8 mouse cellular contexts compared by ENCODE assay signal in the genomic region with DNA sequence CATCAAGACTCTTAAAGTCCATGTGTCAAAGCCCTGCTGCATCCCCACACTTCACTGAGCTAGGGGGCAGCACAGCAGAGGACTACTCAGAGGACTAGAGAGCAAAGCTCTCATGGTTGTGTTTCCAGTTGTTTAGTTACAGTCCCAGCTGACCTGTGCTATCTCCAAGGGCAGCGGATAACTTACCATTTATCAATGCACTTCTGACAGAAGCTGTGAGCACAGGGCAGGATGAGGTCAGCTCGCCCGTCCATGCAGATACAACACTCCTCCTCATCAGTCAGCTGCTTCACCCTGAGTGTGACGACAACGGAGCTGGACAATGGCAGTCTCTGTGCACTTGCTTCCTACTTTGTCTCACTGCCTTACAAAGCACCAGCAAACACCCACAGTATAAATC. TPM values are rescaled to one million over a fixed set of nuclear protein-coding genes. Genes with fewer than 3 reads are reported as not detected.
DNase-seq lines count a peak whose midpoint lies in the region; ATAC-seq and TF ChIP-seq lines count a peak whose summit lies in the region.

No protein-coding gene starts in this region.

- TF ChIP-seq POLR2A in cortical plate, adult 2 months (IDR thresholded peaks at IDR 0.05; ENCODE audit: extremely low read depth, insufficient read depth, low read length), result no peak

- H3K4me3 ChIP-seq in layer of hippocampus, adult 2 months, result no peak overlapping the region
- no peak overlapping the region for H3K4me3 ChIP-seq in cortical plate, adult 2 months (ENCODE audit: insufficient read depth, low read length)
- H3K4me3 ChIP-seq in limb, embryonic 15.5 days, result no peak overlapping the region
- H3K4me3 ChIP-seq in forebrain, embryonic 11.5 days (ENCODE audit: low read depth, low read length), result no peak overlapping the region

- no peaks in the 10 kb centered on the region for H3K27me3 ChIP-seq in limb, embryonic 15.5 days
- no peaks in the 10 kb centered on the region for H3K27me3 ChIP-seq in forebrain, embryonic 11.5 days (ENCODE audit: control insufficient read depth, insufficient read depth, low read length)

- H3K4me1 ChIP-seq in cortical plate, adult 2 months (ENCODE audit: control insufficient read depth, insufficient read depth, low read length), result peaks cover 7% of the 10 kb centered on the region
- peaks cover 34% of the 10 kb centered on the region for H3K4me1 ChIP-seq in limb, embryonic 15.5 days
- H3K4me1 ChIP-seq in forebrain, embryonic 11.5 days (replicated peaks; ENCODE audit: control insufficient read depth, insufficient read depth, low read length), result no peaks in the 10 kb centered on the region

- no peak overlapping the region for H3K9ac ChIP-seq in limb, embryonic 15.5 days
- H3K9ac ChIP-seq in forebrain, embryonic 11.5 days (ENCODE audit: low read length), result no peak overlapping the region; the same call in 1 of the 2 replicates

- no peaks in the 10 kb centered on the region for H3K9me3 ChIP-seq in limb, embryonic 15.5 days
- H3K9me3 ChIP-seq in forebrain, embryonic 11.5 days (ENCODE audit: control insufficient read depth, low read length), result no peaks in the 10 kb centered on the region

- peak overlapping the region; percentile 69 for H3K27ac ChIP-seq in layer of hippocampus, adult 2 months
- H3K27ac ChIP-seq in cortical plate, adult 2 months (ENCODE audit: insufficient read depth, low read length), result no peak overlapping the region
- peak overlapping the region; percentile 74; the same call in 1 of the 2 replicates for H3K27ac ChIP-seq in limb, embryonic 15.5 days
- no peak overlapping the region for H3K27ac ChIP-seq in forebrain, embryonic 11.5 days (ENCODE audit: low read depth, low read length)

- peaks cover 16% of the 10 kb centered on the region; the same call in 1 of the 2 replicates for H3K36me3 ChIP-seq in limb, embryonic 15.5 days
- peaks cover 3% of the 10 kb centered on the region; the same call in 1 of the 2 replicates for H3K36me3 ChIP-seq in forebrain, embryonic 11.5 days (ENCODE audit: control insufficient read depth, insufficient read depth, low read length)

- peak; percentile 66 for DNase-seq in adrenal gland, adult 8-10 months
- DNase-seq in adrenal gland, adult 18-20 months (ENCODE audit: low spot score in 2 of 2), result no peak
- DNase-seq in layer of hippocampus, adult 2 months (ENCODE audit: low spot score in 2 of 2), result no peak
- DNase-seq in layer of hippocampus, postnatal 14 days (ENCODE audit: low spot score in 2 of 2), result no peak
- DNase-seq in forebrain, embryonic 11.5 days (ENCODE audit: low spot score), result no peak
- DNase-seq in thymus, postnatal 10 days (ENCODE audit: low spot score in 2 of 2), result no peak

- TF ChIP-seq CTCF in layer of hippocampus, adult 2 months (conservative IDR thresholded peaks at IDR 0.05), result peak; percentile 57
- 0 out of 2 replicates have a peak, but pooled peaks have one; percentile 10 for TF ChIP-seq CTCF in cortical plate, adult 2 months (IDR thresholded peaks at IDR 0.05; ENCODE audit: extremely low read depth, insufficient read depth, low read length)

- ATAC-seq in limb, embryonic 15.5 days (ENCODE audit: insufficient number of reproducible peaks, low FRiP score, low TSS enrichment, low read depth), result no peak
- ATAC-seq in forebrain, embryonic 11.5 days (replicated peaks; ENCODE audit: low FRiP score), result no peak

- H3K4me2 ChIP-seq in limb, embryonic 15.5 days, result no peak overlapping the region
- no peak overlapping the region for H3K4me2 ChIP-seq in forebrain, embryonic 11.5 days (ENCODE audit: low read depth, low read length, severe bottlenecking)

- 74% methylated on average over 5 of the region's 5 CpGs for WGBS in limb, embryonic 15.5 days
- 61% methylated on average over 5 of the region's 5 CpGs for WGBS in forebrain, embryonic 11.5 days

RNA-seq across cellular contexts. Expression of a gene that starts 23.2 kb away (rescaled TPM):
- total RNA-seq in adrenal gland, adult 8-10 months (2022), result 10 to 100 TPM; 62.0 to 88.2 (median 80.4) TPM
- total RNA-seq in adrenal gland, adult 18-20 months (2021), result 10 to 100 TPM; 51.6 to 79.2 TPM
- total RNA-seq in layer of hippocampus, adult 2 months (2021), result 10 to 100 TPM; 83.4 to 90.6 TPM
- total RNA-seq in layer of hippocampus, postnatal 14 days (2021), result 10 to 100 TPM; 80.5 to 82.7 TPM
- 72.4 and 79.9 TPM in 2 replicates for polyA plus RNA-seq in cortical plate, adult 2 months (2012; rRNA removed)
- polyA plus RNA-seq in limb, embryonic 15.5 days (2015; fragmentation: Nextera tagmentation; extraction: Ambion mirVana), result 18.6 and 24.4 TPM in 2 replicates
- 30.6 and 33.2 TPM in 2 replicates for polyA plus RNA-seq in forebrain, embryonic 11.5 days (2014; fragmentation: Nextera tagmentation; extraction: Ambion mirVana)

RNA-seq across cellular contexts. Expression of a gene that starts 42.0 kb away (rescaled TPM):
- 10 to 100 TPM in 1 of 4 experiments, 1 to 10 TPM in 3; 1.9 to 12.4 (median 7.3) TPM for total RNA-seq in adrenal gland, adult 8-10 months (2022)
- total RNA-seq in adrenal gland, adult 18-20 months (2021), result 10 to 100 TPM; 11.3 to 19.0 TPM
- 1 to 10 TPM in 1 of 2 experiments, under 1 TPM in 1; 0.66 to 2.5 TPM for total RNA-seq in layer of hippocampus, adult 2 months (2021)
- total RNA-seq in layer of hippocampus, postnatal 14 days (2021), result 1 to 10 TPM; 2.5 to 3.5 TPM
- 0.71 and 0.76 TPM in 2 replicates for polyA plus RNA-seq in cortical plate, adult 2 months (2012; rRNA removed)
- polyA plus RNA-seq in limb, embryonic 15.5 days (2015; fragmentation: Nextera tagmentation; extraction: Ambion mirVana), result 14.6 and 19.4 TPM in 2 replicates
- 2.1 and 2.8 TPM in 2 replicates for polyA plus RNA-seq in forebrain, embryonic 11.5 days (2014; fragmentation: Nextera tagmentation; extraction: Ambion mirVana)

RNA-seq across cellular contexts. Expression of a gene that starts 53.1 kb away (rescaled TPM):
- total RNA-seq in adrenal gland, adult 8-10 months (2022), result 10 to 100 TPM; 17.8 to 53.3 (median 39.2) TPM
- total RNA-seq in adrenal gland, adult 18-20 months (2021), result 10 to 100 TPM; 18.8 to 22.6 TPM
- 10 to 100 TPM; 20.8 to 25.1 TPM for total RNA-seq in layer of hippocampus, adult 2 months (2021)
- 10 to 100 TPM; 28.2 to 29.9 TPM for total RNA-seq in layer of hippocampus, postnatal 14 days (2021)
- polyA plus RNA-seq in cortical plate, adult 2 months (2012; rRNA removed), result 21.8 and 22.0 TPM in 2 replicates
- 13.9 and 15.0 TPM in 2 replicates for polyA plus RNA-seq in limb, embryonic 15.5 days (2015; fragmentation: Nextera tagmentation; extraction: Ambion mirVana)
- 1.6 and 1.9 TPM in 2 replicates for polyA plus RNA-seq in forebrain, embryonic 11.5 days (2014; fragmentation: Nextera tagmentation; extraction: Ambion mirVana)

Comparison
In these comparisons a context has a peak if more than half of its experiments do, and no peak if none do; other contexts are left out.
1. H3K27ac ChIP-seq: peak in layer of hippocampus, adult 2 months (single experiment) and limb, embryonic 15.5 days (single experiment); none in cortical plate, adult 2 months (single experiment) and forebrain, embryonic 11.5 days (single experiment).